Mouse (Mus musculus) lung, adult 2 months (tissue): ENCODE results near the gene Clcn5. TPM values are rescaled to one million over a fixed set of nuclear protein-coding genes. Genes with fewer than 3 reads are reported as not detected.

ENCODE experiments used
- DNase-seq: peaks from one replicate; pipeline ENCODE4 v3.0.0; 2022
- H3K4me1 ChIP-seq: fragments of 200-500 bp; 2 replicates; pipeline ENCODE4 v1.6.1; 2011; ENCODE audit warnings: low read length; ENCODE audit not compliant: control insufficient read depth, insufficient read depth
- H3K4me3 ChIP-seq: fragments of 200-500 bp; replicated peaks from 2 replicates; pipeline ENCODE3; 2011; ENCODE audit warnings: low read depth, mild to moderate bottlenecking, control low read depth, low read length; ENCODE audit errors: extremely low read depth
- CTCF ChIP-seq: fragments of 200-500 bp; IDR thresholded peaks from 2 replicates; pipeline ENCODE4 v1.5.1; 2011; ENCODE audit warnings: mild to moderate bottlenecking, low read length, control low read depth; ENCODE audit not compliant: insufficient read depth
- POLR2A ChIP-seq: fragments of 200-500 bp; IDR thresholded peaks from 2 replicates; pipeline ENCODE4 v1.6.1; 2011; ENCODE audit warnings: low read depth, mild to moderate bottlenecking, control low read depth, low read length, borderline replicate concordance; ENCODE audit errors: extremely low read depth
- WGBS: fragments of 180-500 bp; shearing (Covaris S2); methylation state at CpG from one replicate; pipeline ENCODE4 v1.1.7; 2018; 5-methylcytosine and 5-hydroxymethylcytosine counted together
- polyA plus RNA-seq: library from polyadenylated mRNA; depleted of rRNA; stranded (reverse); fragments of >200 nt; gene quantifications from 2 replicates; pipeline ENCODE4 v1.2.3, GENCODE M21; 2012

Clcn5 gene
- polyA plus RNA-seq, 1 experiment, result 2.9 TPM

GRCm38 (mm10) chrX:7256022-7256421 is 63.1 kb downstream of the Clcn5 start:
- Histone ChIP-seq H3K4me3 (no peak overlapping the region), H3K4me1 (no peaks in the 10 kb centered on the region)
- no peak for DNase-seq
- 46% methylated on average over 3 of the region's 3 CpGs for WGBS
- TF ChIP-seq POLR2A, result no peak
- no peak for TF ChIP-seq CTCF

GRCm38 (mm10) chrX:7204099-7204498 is 115.1 kb downstream of the Clcn5 start:
- TF ChIP-seq CTCF (no peak), POLR2A (no peak)
- no peak for DNase-seq
- no peak overlapping the region for H3K4me3 ChIP-seq
- no peaks in the 10 kb centered on the region for H3K4me1 ChIP-seq
- WGBS, result 50% methylated on average over 5 of the region's 5 CpGs

GRCm38 (mm10) chrX:7203535-7203934 is 115.6 kb downstream of the Clcn5 start:
- TF ChIP-seq CTCF (no peak), POLR2A (no peak)
- no peak overlapping the region for H3K4me3 ChIP-seq
- WGBS, result 88% methylated on average over 3 of the region's 3 CpGs
- no peak for DNase-seq
- H3K4me1 ChIP-seq, result no peaks in the 10 kb centered on the region

GRCm38 (mm10) chrX:7197833-7198232 is 121.3 kb downstream of the Clcn5 start:
- 38% methylated on average over 1 of the region's 1 CpGs for WGBS
- TF ChIP-seq CTCF (no peak), POLR2A (no peak)
- DNase-seq, result no peak
- no peak overlapping the region for H3K4me3 ChIP-seq
- no peaks in the 10 kb centered on the region for H3K4me1 ChIP-seq

GRCm38 (mm10) chrX:7190816-7191215 is 128.3 kb downstream of the Clcn5 start:
- 86% methylated on average over 4 of the region's 4 CpGs for WGBS
- H3K4me3 ChIP-seq, result no peak overlapping the region
- TF ChIP-seq POLR2A (no peak), CTCF (no peak)
- DNase-seq, result no peak
- H3K4me1 ChIP-seq, result no peaks in the 10 kb centered on the region

GRCm38 (mm10) chrX:7188311-7188807 is 130.8 kb downstream of the Clcn5 start:
- peak; percentile 10 for DNase-seq
- TF ChIP-seq CTCF (no peak), POLR2A (no peak)
- 28% methylated on average over 17 of the region's 17 CpGs for WGBS
- peak overlapping the region; percentile 8 for H3K4me3 ChIP-seq
- H3K4me1 ChIP-seq, result no peaks in the 10 kb centered on the region

GRCm38 (mm10) chrX:7187455-7188310 is 131.5 kb downstream of the Clcn5 start:
- H3K4me1 ChIP-seq, result no peaks in the 10 kb centered on the region
- 50% methylated on average over 10 of the region's 10 CpGs for WGBS
- peak overlapping the region; percentile 8 for H3K4me3 ChIP-seq
- DNase-seq, result no peak
- TF ChIP-seq POLR2A, result no peak
- no peak for TF ChIP-seq CTCF

- no peak overlapping the region for H3K4me3 ChIP-seq
- no peak for DNase-seq
- 90% methylated on average over 5 of the region's 5 CpGs for WGBS
- H3K4me1 ChIP-seq, result no peaks in the 10 kb centered on the region
- no peak for TF ChIP-seq CTCF
- no peak for TF ChIP-seq POLR2A
These were observed 149.0 kb downstream of the Clcn5 start for GRCm38 (mm10) chrX:7170156-7170555.

GRCm38 (mm10) chrX:7168799-7169198 is 150.4 kb downstream of the Clcn5 start:
- WGBS, result 57% methylated on average over 5 of the region's 5 CpGs
- no peaks in the 10 kb centered on the region for H3K4me1 ChIP-seq
- no peak for TF ChIP-seq POLR2A
- no peak for TF ChIP-seq CTCF

GRCm38 (mm10) chrX:7157976-7158375 is 161.2 kb downstream of the Clcn5 start:
- WGBS, result 80% methylated on average over 3 of the region's 3 CpGs
- DNase-seq, result no peak
- TF ChIP-seq POLR2A (no peak), CTCF (no peak)

More at GRCm38 (mm10) chrX:7168799-7169198, 150.4 kb downstream of the Clcn5 start:
- DNase-seq, result no peak
- no peak overlapping the region for H3K4me3 ChIP-seq

More at GRCm38 (mm10) chrX:7157976-7158375, 161.2 kb downstream of the Clcn5 start:
- H3K4me1 ChIP-seq, result no peaks in the 10 kb centered on the region
- no peak overlapping the region for H3K4me3 ChIP-seq
